Mouse (Mus musculus) CH12.LX (cell line): ENCODE data around the gene Pdgfc. TPM values are rescaled to one million over a fixed set of nuclear protein-coding genes. Genes with fewer than 3 reads are reported as not detected.

Experiments
- DNase-seq: peaks from one replicate; pipeline ENCODE4 v3.0.0-alpha.2; 2013; ENCODE audit errors: extremely low read depth
- H3K27ac ChIP-seq: 2 replicates; pipeline ENCODE4 v1.5.1; 2012; ENCODE audit warnings: low read depth, mild to moderate bottlenecking, control low read depth, moderate library complexity; ENCODE audit not compliant: insufficient read depth
- H3K27me3 ChIP-seq: replicated peaks from 2 replicates; pipeline ENCODE3; 2012; ENCODE audit warnings: inconsistent platforms
- H3K36me3 ChIP-seq, 2 experiments: replicated peaks in 1 of 2; 2 replicates each; pipeline versions ENCODE3 to v1.6.1; 2012; ENCODE audit warnings: inconsistent platforms in 1 of 2, low read length in 1 of 2, mild to moderate bottlenecking in 1 of 2, mixed read lengths in 1 of 2, moderate library complexity in 1 of 2; ENCODE audit not compliant: control insufficient read depth in 1 of 2, insufficient read depth in 1 of 2
- H3K4me1 ChIP-seq, 2 experiments: 2 replicates each; pipeline ENCODE4 v1.6.1; 2012; ENCODE audit warnings: inconsistent platforms in 1 of 2, moderate library complexity in 1 of 2; ENCODE audit not compliant: insufficient read depth in 2 of 2, control insufficient read depth in 1 of 2
- H3K4me2 ChIP-seq: 2 replicates; pipeline ENCODE4 v1.6.1; 2012; ENCODE audit warnings: low read depth, mild to moderate bottlenecking, control low read depth; ENCODE audit not compliant: poor library complexity, insufficient read depth, severe bottlenecking
- H3K4me3 ChIP-seq, 3 experiments: fragments of 150-350 bp in 1 of 3; sonication (generic) in 1 of 3; replicated peaks in 1 of 3; 2 replicates each; pipeline versions ENCODE3 to v1.5.1; 2011 to 2012; ENCODE audit warnings: low read depth in 2 of 3, low read length in 2 of 3, mild to moderate bottlenecking in 2 of 3, moderate library complexity in 2 of 3, control low read depth in 1 of 3, improper control_type of control experiment in 1 of 3, inconsistent platforms in 1 of 3, mixed read lengths in 1 of 3; ENCODE audit not compliant: poor library complexity in 1 of 3
- H3K79me2 ChIP-seq: replicated peaks from 2 replicates; pipeline ENCODE4 v1.6.1; 2012; ENCODE audit warnings: mild to moderate bottlenecking, moderate library complexity; ENCODE audit not compliant: control insufficient read depth, poor library complexity, insufficient read depth, severe bottlenecking; ENCODE audit errors: extremely low read depth
- H3K9ac ChIP-seq: 2 replicates; pipeline ENCODE4 v1.6.1; 2012; ENCODE audit warnings: low read depth, mild to moderate bottlenecking, control low read depth, moderate library complexity; ENCODE audit not compliant: insufficient read depth
- H3K9me3 ChIP-seq: replicated peaks from 2 replicates; pipeline ENCODE3; 2012; ENCODE audit warnings: low read length, inconsistent platforms, mixed read lengths
- CHD1 ChIP-seq: IDR thresholded peaks from 2 replicates; pipeline ENCODE4 v1.6.1; 2012; ENCODE audit warnings: low read depth, low read length, improper control_type of control experiment, inconsistent platforms
- CTCF ChIP-seq, 2 experiments: IDR thresholded peaks in 1 of 2; conservative IDR thresholded peaks in 1 of 2; 2 replicates each; pipeline ENCODE4 v1.5.1; 2011 to 2012; ENCODE audit warnings: low read depth in 2 of 2, low read length in 2 of 2, improper control_type of control experiment in 1 of 2, inconsistent platforms in 1 of 2, mild to moderate bottlenecking in 1 of 2, moderate library complexity in 1 of 2
- E2F4 ChIP-seq: IDR thresholded peaks from 2 replicates; pipeline ENCODE4 v1.6.1; 2011; ENCODE audit warnings: low read depth, low read length, improper control_type of control experiment; ENCODE audit not compliant: insufficient replicate concordance
- ELF1 ChIP-seq: IDR thresholded peaks from 2 replicates; pipeline ENCODE4 v1.6.1; 2014; ENCODE audit warnings: low read depth, mild to moderate bottlenecking, inconsistent platforms, low read length, improper control_type of control experiment
- EP300 ChIP-seq: IDR thresholded peaks from 2 replicates; pipeline ENCODE4 v1.6.1; 2011; ENCODE audit warnings: low read length, improper control_type of control experiment
- ETS1 ChIP-seq: conservative IDR thresholded peaks from 2 replicates; pipeline ENCODE4 v1.6.1; 2012; ENCODE audit warnings: low read depth, mild to moderate bottlenecking, inconsistent platforms, low read length, improper control_type of control experiment, moderate library complexity
- IRF4 ChIP-seq: IDR thresholded peaks from 2 replicates; pipeline ENCODE4 v1.6.1; 2014; ENCODE audit warnings: low read depth, mild to moderate bottlenecking, inconsistent platforms, low read length, improper control_type of control experiment
- JUN ChIP-seq: IDR thresholded peaks from 2 replicates; pipeline ENCODE4 v1.6.1; 2011; ENCODE audit warnings: low read depth, mild to moderate bottlenecking, low read length, improper control_type of control experiment, moderate library complexity; ENCODE audit not compliant: insufficient read depth
- JUND ChIP-seq: conservative IDR thresholded peaks from 2 replicates; pipeline ENCODE4 v1.6.1; 2011; ENCODE audit warnings: low read depth, low read length, improper control_type of control experiment
- KAT2A ChIP-seq: IDR thresholded peaks from 2 replicates; pipeline ENCODE4 v1.6.1; 2012; ENCODE audit warnings: low read length, improper control_type of control experiment, inconsistent platforms; ENCODE audit not compliant: insufficient replicate concordance
- MAFK ChIP-seq: IDR thresholded peaks from 2 replicates; pipeline ENCODE4 v1.6.1; 2011; ENCODE audit warnings: low read length, improper control_type of control experiment; ENCODE audit not compliant: insufficient replicate concordance
- MAX ChIP-seq: IDR thresholded peaks from 2 replicates; pipeline ENCODE4 v1.6.1; 2011; ENCODE audit warnings: low read length, improper control_type of control experiment
- MAZ ChIP-seq: IDR thresholded peaks from 2 replicates; pipeline ENCODE4 v1.6.1; 2012; ENCODE audit warnings: low read depth, mild to moderate bottlenecking, inconsistent platforms, low read length, improper control_type of control experiment, moderate library complexity
- MXI1 ChIP-seq: IDR thresholded peaks from 2 replicates; pipeline ENCODE4 v1.6.1; 2011; ENCODE audit warnings: mild to moderate bottlenecking, low read depth, low read length, improper control_type of control experiment
- MYC ChIP-seq: IDR thresholded peaks from 2 replicates; pipeline ENCODE4 v1.6.1; 2011; ENCODE audit warnings: low read depth, mild to moderate bottlenecking, improper control_type of control experiment, low read length
- NELFE ChIP-seq: IDR thresholded peaks from 2 replicates; pipeline ENCODE4 v1.6.1; 2011; ENCODE audit warnings: low read depth, low read length, improper control_type of control experiment
- PAX5 ChIP-seq: IDR thresholded peaks from 2 replicates; pipeline ENCODE4 v1.6.1; 2012; ENCODE audit warnings: low read length, inconsistent platforms, mixed read lengths
- POLR2AphosphoS2 ChIP-seq: IDR thresholded peaks from 2 replicates; pipeline ENCODE4 v1.6.1; 2011; ENCODE audit warnings: low read depth, low read length, improper control_type of control experiment
- RCOR1 ChIP-seq: conservative IDR thresholded peaks from 2 replicates; pipeline ENCODE4 v1.6.1; 2012; ENCODE audit warnings: low read depth, mild to moderate bottlenecking, inconsistent platforms, low read length, improper control_type of control experiment
- SIN3A ChIP-seq: IDR thresholded peaks from 2 replicates; pipeline ENCODE4 v1.6.1; 2012; ENCODE audit warnings: low read length, improper control_type of control experiment, inconsistent platforms
- TBP ChIP-seq: conservative IDR thresholded peaks from 2 replicates; pipeline ENCODE4 v1.6.1; 2011; ENCODE audit warnings: low read depth, low read length, improper control_type of control experiment
- TCF12 ChIP-seq: IDR thresholded peaks from 2 replicates; pipeline ENCODE4 v1.6.1; 2014; ENCODE audit warnings: low read depth, mild to moderate bottlenecking, inconsistent platforms, low read length, improper control_type of control experiment
- UBTF ChIP-seq: IDR thresholded peaks from 2 replicates; pipeline ENCODE4 v1.6.1; 2012; ENCODE audit warnings: low read depth, mild to moderate bottlenecking, inconsistent platforms, low read length, improper control_type of control experiment, moderate library complexity
- USF2 ChIP-seq: conservative IDR thresholded peaks from 2 replicates; pipeline ENCODE4 v1.6.1; 2011; ENCODE audit warnings: low read depth, low read length, improper control_type of control experiment
- ZKSCAN1 ChIP-seq: IDR thresholded peaks from 2 replicates; pipeline ENCODE4 v1.6.1; 2012; ENCODE audit warnings: low read depth, inconsistent platforms, low read length, improper control_type of control experiment, borderline replicate concordance
- ZMIZ1 ChIP-seq: IDR thresholded peaks from 2 replicates; pipeline ENCODE4 v1.6.1; 2012; ENCODE audit warnings: low read depth, mild to moderate bottlenecking, inconsistent platforms, low read length, improper control_type of control experiment
- ZNF384 ChIP-seq: IDR thresholded peaks from 2 replicates; pipeline ENCODE4 v1.6.1; 2012; ENCODE audit warnings: low read depth, low read length, improper control_type of control experiment, inconsistent platforms
- dilution Hi-C: fragments of 300-500 bp; cut with MboI; formaldehyde crosslinking; loops from 2 replicates; pipeline ENCODE4 v1.14.3; 2020; ENCODE audit warnings: low sequenced_read_pairs; ENCODE audit not compliant: extremely low pct_unique_long_range_greater_than_20kb, extremely low pct_ligation_motif_present
- in situ Hi-C: fragments of 300-500 bp; cut with MboI; formaldehyde crosslinking; loops from 3 replicates; pipeline ENCODE4 v1.14.3; 2019; ENCODE audit warnings: low sequenced_read_pairs, low pct_ligation_motif_present, low pct_unique_long_range_greater_than_20kb, mixed read lengths
- polyA plus RNA-seq: library from polyadenylated mRNA; unstranded; fragments of >175 nt; gene quantifications from 2 replicates; pipeline ENCODE4 v1.2.1, GENCODE M21; 2012; ENCODE audit warnings: low read depth; ENCODE audit not compliant: insufficient read length
- total RNA-seq, 2 experiments: library from RNA; depleted of rRNA; stranded (reverse); fragments of 300-350 nt in 1 of 2; fragments of >200 nt in 1 of 2; gene quantifications; 2 replicates each; pipeline ENCODE4 v1.2.3; 2012 to 2014

The Pdgfc gene
- total and polyA plus RNA-seq, 3 experiments: 0.09 to 0.20 (median 0.17) TPM

GRCm38 (mm10) chr3:81162129-81162528 lies 125.9 kb downstream of the Pdgfc start:
- dilution Hi-C loops: no loop called here

GRCm38 (mm10) chr3:81164091-81164490 lies 127.9 kb downstream of the Pdgfc start:
- DNase-seq: no peak
- H3K4me3 ChIP-seq: no peak overlapping the region
- no peak overlapping the region for H3K9ac ChIP-seq
- in situ Hi-C loops: no loop called here
- no peak overlapping the region for H3K27ac ChIP-seq
- H3K79me2 ChIP-seq: no peaks in the 10 kb centered on the region
- TF ChIP-seq ZMIZ1 (no peak), TBP (no peak), EP300 (no peak), POLR2AphosphoS2 (no peak), CTCF (conservative IDR thresholded peaks at IDR 0.05 in 1 of 2, IDR thresholded peaks at IDR 0.05 in 1 of 2; ENCODE audit: low read depth in 2 of 2, low read length in 2 of 2) (no peak), KAT2A (no peak), CHD1 (no peak), JUN (no peak), E2F4 (no peak), RCOR1 (no peak), ZKSCAN1 (no peak), TCF12 (no peak), ELF1 (no peak), NELFE (no peak), MXI1 (no peak), SIN3A (no peak), ZNF384 (no peak), USF2 (no peak), ETS1 (no peak)
- H3K27me3 ChIP-seq: no peaks in the 10 kb centered on the region
- H3K4me2 ChIP-seq: no peak overlapping the region
- no peaks in the 10 kb centered on the region for H3K4me1 ChIP-seq
- no peaks in the 10 kb centered on the region for H3K36me3 ChIP-seq
- dilution Hi-C loops: no loop called here
- H3K9me3 ChIP-seq: no peaks in the 10 kb centered on the region

More at GRCm38 (mm10) chr3:81162129-81162528, 125.9 kb downstream of the Pdgfc start:
- no peaks in the 10 kb centered on the region for H3K36me3 ChIP-seq
- TF ChIP-seq MAZ: no peak
- TF ChIP-seq E2F4: no peak
- TF ChIP-seq ZNF384: no peak
- TF ChIP-seq TCF12: no peak
- no peak for TF ChIP-seq ETS1
- TF ChIP-seq MAX: no peak
- no peak for TF ChIP-seq MYC
- no peak for TF ChIP-seq IRF4
- no peak for TF ChIP-seq EP300
- no peak for TF ChIP-seq UBTF
- TF ChIP-seq JUND: no peak
- TF ChIP-seq SIN3A: no peak
- no peak for TF ChIP-seq MAFK
- TF ChIP-seq ZMIZ1: no peak
- TF ChIP-seq NELFE: no peak
- no peak for TF ChIP-seq ZKSCAN1
- no peak for TF ChIP-seq JUN
- no peak for TF ChIP-seq PAX5
- TF ChIP-seq TBP: no peak
- H3K4me1 ChIP-seq: no peaks in the 10 kb centered on the region
- no peak overlapping the region for H3K4me2 ChIP-seq
- H3K9ac ChIP-seq: no peak overlapping the region
- H3K9me3 ChIP-seq: no peaks in the 10 kb centered on the region
- H3K27me3 ChIP-seq: no peaks in the 10 kb centered on the region
- H3K27ac ChIP-seq: no peak overlapping the region
- no peaks in the 10 kb centered on the region for H3K79me2 ChIP-seq
- no peak for DNase-seq
- in situ Hi-C loops: no loop called here
- H3K4me3 ChIP-seq: no peak overlapping the region
